Mouse (Mus musculus): ENCODE results near the gene Galnt2. TPM values are rescaled to one million over a fixed set of nuclear protein-coding genes. Genes with fewer than 3 reads are reported as not detected.
A peak's percentile ranks its signal among the peaks of the same experiment; 100 is the strongest.

Gene Galnt2
- polyA plus RNA-seq, 1 experiment = 43.9 TPM

DNA sequence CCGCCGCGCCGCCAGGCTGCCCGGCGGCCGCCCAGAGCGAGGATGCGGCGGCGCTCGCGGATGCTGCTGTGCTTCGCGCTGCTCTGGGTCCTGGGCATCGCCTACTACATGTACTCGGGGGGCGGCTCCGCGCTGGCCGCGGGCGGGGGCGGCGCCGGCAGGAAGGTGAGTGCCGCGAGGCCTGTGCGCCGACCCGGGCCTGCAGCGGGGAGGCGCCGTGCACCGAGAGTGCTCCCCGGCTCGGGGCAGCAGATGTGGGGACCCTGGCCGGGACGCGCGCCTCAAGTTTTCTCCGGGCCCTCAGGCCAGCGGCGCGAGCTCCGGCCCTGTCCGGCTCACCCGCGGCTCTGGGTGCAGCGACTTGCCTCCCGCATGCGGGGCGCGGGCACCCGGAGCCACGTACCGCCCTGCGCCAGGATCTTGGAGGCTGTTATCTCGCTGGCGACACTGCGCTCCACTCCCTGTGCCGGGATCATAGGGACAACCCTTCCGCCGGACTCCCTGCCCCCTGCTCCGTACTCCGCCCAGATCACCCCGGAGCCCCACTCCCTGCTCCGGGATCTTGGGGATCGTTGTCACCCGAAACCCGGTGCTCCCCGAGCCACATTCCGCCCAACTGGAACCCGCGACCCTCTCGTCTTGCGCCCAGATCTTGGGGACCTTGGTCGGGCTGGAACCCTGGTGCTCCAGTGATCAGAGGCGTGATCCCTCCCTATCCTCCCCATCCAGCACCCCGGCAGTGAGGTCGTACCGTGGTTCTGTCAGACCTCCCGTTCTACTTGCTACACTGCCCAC is 491 bp downstream of the Galnt2 start:
- TF ChIP-seq CTCF (IDR thresholded peaks at IDR 0.05; ENCODE audit: low read depth, low read length) (no peak), POLR2A (IDR thresholded peaks at IDR 0.05; ENCODE audit: borderline replicate concordance, low read depth, low read length) (no peak)

DNA sequence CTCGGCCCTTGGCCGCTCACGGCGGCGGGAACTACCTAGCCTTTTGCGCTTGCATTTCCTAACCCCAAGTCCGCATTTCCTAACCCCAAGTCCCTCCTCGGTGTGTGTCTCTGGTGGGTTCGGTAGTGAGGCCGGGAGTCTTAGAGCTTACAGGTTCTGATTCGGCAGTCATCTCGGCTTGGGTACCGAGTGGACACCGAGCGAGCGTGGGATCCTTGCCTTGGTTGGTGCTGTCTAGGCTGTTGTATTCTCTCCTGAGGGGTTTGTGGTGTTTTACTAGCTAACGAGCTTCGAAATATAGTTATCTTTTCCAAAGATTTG is 1.0 kb downstream of the Galnt2 start:
- Histone ChIP-seq H3K27ac (ENCODE audit: insufficient read depth, low read depth, low read length) (no peak overlapping the region), H3K4me1 (ENCODE audit: control insufficient read depth, insufficient read depth, low read length) (peaks cover 44% of the 10 kb centered on the region), H3K4me3 (ENCODE audit: insufficient read depth, low read length) (peak overlapping the region; percentile 81)
- no peak for TF ChIP-seq POLR2A (IDR thresholded peaks at IDR 0.05; ENCODE audit: borderline replicate concordance, low read depth, low read length)
- no peak for TF ChIP-seq CTCF (IDR thresholded peaks at IDR 0.05; ENCODE audit: low read depth, low read length)

More for the DNA sequence above, 491 bp downstream of the Galnt2 start:
- Histone ChIP-seq H3K4me3 (ENCODE audit: insufficient read depth, low read length) (peak overlapping the region; percentile 81), H3K4me1 (ENCODE audit: control insufficient read depth, insufficient read depth, low read length) (peaks cover 44% of the 10 kb centered on the region), H3K27ac (ENCODE audit: insufficient read depth, low read depth, low read length) (0 out of 2 replicates have a peak overlapping the region, but pooled peaks have one; percentile 27)

DNA sequence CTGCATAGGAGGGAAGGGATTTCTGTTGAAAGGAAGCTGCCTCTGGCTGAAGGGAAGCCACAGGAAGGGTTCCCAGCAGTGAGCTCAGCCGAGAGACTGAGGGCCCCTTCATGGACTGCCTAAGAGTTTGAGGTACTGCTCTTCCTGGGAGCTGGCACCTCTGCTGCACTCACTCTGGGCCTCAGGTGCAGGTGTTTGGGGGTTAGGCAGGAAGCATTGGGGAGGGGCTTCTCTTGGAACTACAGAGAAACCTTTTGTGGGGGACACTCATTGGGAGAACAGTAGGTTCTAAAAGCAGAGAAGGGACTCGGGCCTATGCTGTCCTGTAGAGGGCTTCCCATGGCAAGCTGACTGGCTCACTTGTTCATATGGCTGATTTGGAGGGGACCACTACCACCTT is 3.3 kb downstream of the Galnt2 start:
- no peak for TF ChIP-seq POLR2A (IDR thresholded peaks at IDR 0.05; ENCODE audit: borderline replicate concordance, low read depth, low read length)
- TF ChIP-seq CTCF (IDR thresholded peaks at IDR 0.05; ENCODE audit: low read depth, low read length) = no peak
- Histone ChIP-seq H3K27ac (ENCODE audit: insufficient read depth, low read depth, low read length) (no peak overlapping the region), H3K4me3 (ENCODE audit: insufficient read depth, low read length) (no peak overlapping the region), H3K4me1 (ENCODE audit: control insufficient read depth, insufficient read depth, low read length) (peaks cover 32% of the 10 kb centered on the region)

DNA sequence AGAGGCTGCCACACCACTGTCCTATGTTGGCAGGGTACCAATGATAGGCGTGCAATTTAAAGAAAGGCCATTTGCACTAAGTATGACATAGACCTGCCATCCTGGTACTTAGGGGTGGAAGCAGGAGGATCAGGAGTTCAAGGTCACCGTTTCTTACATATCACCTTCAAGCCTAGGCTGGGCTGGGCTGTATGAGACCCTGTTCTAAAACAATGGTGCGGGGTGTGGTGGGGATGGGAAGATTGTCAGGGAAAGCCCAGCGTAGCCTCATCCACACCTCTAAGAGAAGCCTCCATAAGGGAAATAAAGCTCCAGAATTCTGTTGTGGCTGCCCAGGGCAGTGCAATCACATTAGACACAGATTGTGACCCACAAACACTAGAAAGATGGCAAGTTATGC is 4.3 kb downstream of the Galnt2 start:
- Histone ChIP-seq H3K4me3 (ENCODE audit: insufficient read depth, low read length) (no peak overlapping the region), H3K4me1 (ENCODE audit: control insufficient read depth, insufficient read depth, low read length) (peaks cover 34% of the 10 kb centered on the region), H3K27ac (ENCODE audit: insufficient read depth, low read depth, low read length) (no peak overlapping the region)
- TF ChIP-seq CTCF (IDR thresholded peaks at IDR 0.05; ENCODE audit: low read depth, low read length) (no peak), POLR2A (IDR thresholded peaks at IDR 0.05; ENCODE audit: borderline replicate concordance, low read depth, low read length) (no peak)

DNA sequence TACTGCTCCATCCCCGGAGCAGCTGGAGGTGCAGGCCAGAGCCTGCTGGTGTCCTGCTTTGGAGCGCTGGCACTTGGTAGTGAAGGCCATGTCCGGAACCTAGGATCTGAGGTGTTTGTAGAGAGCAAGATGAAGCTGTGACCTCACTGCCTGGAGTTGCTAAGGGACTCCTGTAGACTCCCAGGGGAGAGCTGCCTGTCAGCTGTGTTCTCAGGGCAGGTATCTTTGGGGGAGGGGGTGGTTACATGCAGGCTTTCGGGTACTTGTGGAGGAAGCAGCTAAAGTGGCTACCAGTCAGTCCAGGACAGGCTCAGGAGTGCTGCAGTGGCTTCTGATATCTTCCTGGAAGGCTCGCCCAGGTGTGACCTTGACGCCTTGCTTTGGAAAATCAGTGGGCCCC is 8.2 kb downstream of the Galnt2 start:
- Histone ChIP-seq H3K4me1 (ENCODE audit: control insufficient read depth, insufficient read depth, low read length) (peaks cover 35% of the 10 kb centered on the region), H3K4me3 (ENCODE audit: insufficient read depth, low read length) (no peak overlapping the region), H3K27ac (ENCODE audit: insufficient read depth, low read depth, low read length) (no peak overlapping the region)
- TF ChIP-seq CTCF (IDR thresholded peaks at IDR 0.05; ENCODE audit: low read depth, low read length) (no peak), POLR2A (IDR thresholded peaks at IDR 0.05; ENCODE audit: borderline replicate concordance, low read depth, low read length) (no peak)

DNA sequence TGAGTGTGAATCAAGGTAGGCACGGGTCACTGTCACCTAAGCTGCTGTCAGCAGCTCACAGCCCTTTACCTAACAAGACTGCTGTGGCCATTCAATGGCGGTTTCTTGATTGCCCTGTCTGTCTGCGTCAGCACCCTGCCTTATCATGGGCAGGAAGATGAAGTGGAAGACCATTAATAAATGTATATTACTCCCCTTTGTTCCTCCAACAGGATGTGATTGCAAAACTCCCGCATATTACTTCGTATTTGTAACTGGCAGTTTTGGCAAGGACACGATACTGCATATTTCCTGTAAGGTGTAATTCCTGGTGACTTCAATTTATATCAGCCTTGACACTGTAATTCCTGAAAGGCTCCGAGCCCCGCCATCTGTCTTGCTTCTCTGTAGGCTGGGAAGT is 9.7 kb downstream of the Galnt2 start:
- no peak overlapping the region for H3K4me3 ChIP-seq (ENCODE audit: insufficient read depth, low read length)
- H3K27ac ChIP-seq (ENCODE audit: insufficient read depth, low read depth, low read length) = no peak overlapping the region
- TF ChIP-seq POLR2A (IDR thresholded peaks at IDR 0.05; ENCODE audit: borderline replicate concordance, low read depth, low read length) = no peak
- peaks cover 33% of the 10 kb centered on the region for H3K4me1 ChIP-seq (ENCODE audit: control insufficient read depth, insufficient read depth, low read length)

DNA sequence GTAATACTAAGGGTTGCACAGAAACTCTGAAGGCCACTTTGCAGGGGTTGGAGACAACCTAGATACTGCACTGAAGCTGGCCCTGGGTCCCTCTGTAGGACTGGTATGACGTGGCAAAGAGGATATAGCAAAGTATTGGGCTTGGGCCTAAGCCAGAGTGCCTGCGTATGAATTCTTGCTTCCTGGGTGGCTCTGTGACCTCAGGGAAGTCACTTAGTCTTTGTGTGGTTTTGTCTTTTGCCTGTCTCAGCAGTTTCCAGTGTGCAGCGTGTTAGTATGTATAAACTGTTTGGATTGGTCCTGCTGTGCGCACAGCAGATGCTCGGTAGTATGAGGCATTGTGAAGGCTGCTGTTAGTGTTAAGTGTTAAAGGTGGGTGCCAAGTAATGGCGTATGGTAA is 11.0 kb downstream of the Galnt2 start:
- H3K27ac ChIP-seq (ENCODE audit: insufficient read depth, low read depth, low read length) = peak overlapping the region; percentile 59
- peaks cover 33% of the 10 kb centered on the region for H3K4me1 ChIP-seq (ENCODE audit: control insufficient read depth, insufficient read depth, low read length)
- H3K4me3 ChIP-seq (ENCODE audit: insufficient read depth, low read length) = no peak overlapping the region
- TF ChIP-seq CTCF (IDR thresholded peaks at IDR 0.05; ENCODE audit: low read depth, low read length) = no peak
- no peak for TF ChIP-seq POLR2A (IDR thresholded peaks at IDR 0.05; ENCODE audit: borderline replicate concordance, low read depth, low read length)

DNA sequence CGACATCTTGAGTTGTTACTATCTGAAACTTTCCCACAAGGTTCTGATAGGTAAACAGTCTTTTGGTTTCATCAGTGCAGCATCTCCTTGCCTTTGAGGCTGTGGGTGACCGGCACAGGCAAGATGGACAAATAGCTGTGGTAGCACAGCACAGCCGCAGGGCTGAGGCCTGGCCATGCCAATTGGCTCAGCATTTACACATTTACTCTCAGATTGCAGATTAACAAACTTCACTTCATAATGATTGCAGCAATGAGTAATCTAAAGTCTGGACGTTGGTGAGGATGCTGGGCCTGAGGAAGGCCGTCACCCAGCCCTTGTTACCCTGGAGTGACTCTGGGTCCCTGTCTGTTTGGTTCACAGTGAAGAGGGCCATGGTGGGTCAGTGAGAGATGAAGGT is 11.7 kb downstream of the Galnt2 start:
- Histone ChIP-seq H3K4me1 (ENCODE audit: control insufficient read depth, insufficient read depth, low read length) (peaks cover 33% of the 10 kb centered on the region), H3K27ac (ENCODE audit: insufficient read depth, low read depth, low read length) (no peak overlapping the region), H3K4me3 (ENCODE audit: insufficient read depth, low read length) (no peak overlapping the region)
- no peak for TF ChIP-seq CTCF (IDR thresholded peaks at IDR 0.05; ENCODE audit: low read depth, low read length)

DNA sequence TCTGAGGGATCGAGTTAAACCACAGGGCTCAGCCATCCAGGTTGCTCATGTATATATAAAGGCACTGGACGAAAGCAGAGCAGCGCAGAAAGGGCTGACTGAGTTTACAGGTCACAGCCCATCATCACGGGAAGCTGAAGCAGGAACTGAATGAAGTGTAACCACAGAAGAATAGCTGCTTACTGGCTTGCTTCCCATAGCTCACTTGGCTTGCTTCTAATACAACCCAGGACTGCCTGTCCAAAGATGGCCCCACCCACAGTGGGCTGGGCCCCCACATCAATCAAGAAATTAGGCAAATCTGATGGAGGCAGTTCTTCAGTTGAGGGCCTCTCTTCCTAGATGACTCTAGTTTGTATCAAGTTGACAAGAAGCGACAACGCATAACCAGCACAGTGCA is 16.4 kb downstream of the Galnt2 start:
- TF ChIP-seq POLR2A (IDR thresholded peaks at IDR 0.05; ENCODE audit: borderline replicate concordance, low read depth, low read length) (no peak), CTCF (IDR thresholded peaks at IDR 0.05; ENCODE audit: low read depth, low read length) (no peak)
- Histone ChIP-seq H3K27ac (ENCODE audit: insufficient read depth, low read depth, low read length) (no peak overlapping the region), H3K4me1 (ENCODE audit: control insufficient read depth, insufficient read depth, low read length) (peaks cover 27% of the 10 kb centered on the region), H3K4me3 (ENCODE audit: insufficient read depth, low read length) (no peak overlapping the region)

DNA sequence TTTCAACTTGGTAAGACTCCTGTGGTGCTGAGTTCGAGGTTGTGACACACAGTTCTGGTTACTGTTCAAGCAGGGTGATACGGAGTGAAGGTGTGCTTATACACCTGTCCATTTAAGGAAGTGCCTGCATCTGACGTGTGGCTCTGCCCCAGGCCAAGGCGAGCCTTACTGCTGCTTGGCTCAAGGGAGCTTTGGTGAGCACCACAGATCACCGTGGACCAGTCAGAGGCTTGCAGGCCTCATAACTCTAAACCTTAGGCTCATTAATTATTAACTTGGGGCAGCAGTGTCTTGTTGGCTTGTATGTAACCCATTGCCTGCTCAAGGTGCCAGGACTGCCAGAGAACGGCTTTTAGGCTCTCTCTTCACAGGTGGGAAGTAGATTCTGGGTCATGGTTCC is 17.5 kb downstream of the Galnt2 start:
- no peak overlapping the region for H3K4me3 ChIP-seq (ENCODE audit: insufficient read depth, low read length)
- TF ChIP-seq POLR2A (IDR thresholded peaks at IDR 0.05; ENCODE audit: borderline replicate concordance, low read depth, low read length) = no peak
- no peak for TF ChIP-seq CTCF (IDR thresholded peaks at IDR 0.05; ENCODE audit: low read depth, low read length)
- no peak overlapping the region for H3K27ac ChIP-seq (ENCODE audit: insufficient read depth, low read depth, low read length)
- peaks cover 25% of the 10 kb centered on the region for H3K4me1 ChIP-seq (ENCODE audit: control insufficient read depth, insufficient read depth, low read length)

DNA sequence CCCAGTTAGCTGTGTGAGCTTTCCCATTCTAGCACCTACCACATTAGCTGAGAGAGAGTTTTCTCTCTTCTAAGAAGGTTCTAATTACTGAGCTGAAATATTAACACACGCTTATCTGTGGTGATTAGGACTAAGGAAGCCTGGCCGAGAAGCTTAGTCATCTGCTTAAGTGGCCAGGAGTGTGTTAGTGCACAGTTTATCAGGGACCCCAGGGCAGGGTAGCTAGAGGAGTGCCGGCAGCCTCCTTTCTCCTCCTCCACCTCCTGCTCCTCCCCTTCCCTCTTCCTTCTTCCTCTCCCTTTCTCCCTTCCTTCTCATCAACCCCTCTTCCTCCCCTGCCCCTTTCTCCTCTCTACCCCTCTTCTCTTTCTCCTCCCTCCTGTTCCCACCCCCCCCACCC is 19.1 kb downstream of the Galnt2 start:
- Histone ChIP-seq H3K27ac (ENCODE audit: insufficient read depth, low read depth, low read length) (no peak overlapping the region), H3K4me3 (ENCODE audit: insufficient read depth, low read length) (no peak overlapping the region), H3K4me1 (ENCODE audit: control insufficient read depth, insufficient read depth, low read length) (peaks cover 33% of the 10 kb centered on the region)
- no peak for TF ChIP-seq POLR2A (IDR thresholded peaks at IDR 0.05; ENCODE audit: borderline replicate concordance, low read depth, low read length)

Data from bone marrow macrophage, adult 2 months (primary cell).